ENCODE assay signal across 18 mouse cellular contexts in genomic region chr12:10874589-10875554, GRCm38 (mm10).
A peak's percentile ranks its signal among the peaks of the same experiment; 100 is the strongest.
DNase-seq lines count a peak whose midpoint lies in the region; ATAC-seq lines count a peak whose summit lies in the region.
"Had no signal": no experiment of that assay in that cellular context is flagged by ENCODE, and none has a peak within 500 bp of the region (broad histone marks: within the 10 kb centered on the region; RNA-seq: fewer than 3 reads in every experiment).

No protein-coding gene starts in this region.

- 42% methylated on average over 9 of the region's 9 CpGs for WGBS in hindbrain, embryonic 11.5 days
- WGBS in hindbrain, embryonic 10.5 days, result 47% methylated on average over 9 of the region's 9 CpGs
- 5% methylated on average over 9 of the region's 9 CpGs for WGBS in forebrain, embryonic 15.5 days
- 23% methylated on average over 9 of the region's 9 CpGs for whole genome bisulfite sequencing in midbrain, embryonic 13.5 days
- WGBS in liver, embryonic 11.5 days, result 68% methylated on average over 9 of the region's 9 CpGs

- H3K27ac ChIP-seq in hindbrain, embryonic 11.5 days (ENCODE audit: low read depth, low read length), result no peak overlapping the region
- no peak overlapping the region for H3K27ac ChIP-seq in hindbrain, embryonic 10.5 days
- H3K27ac ChIP-seq in forebrain, embryonic 15.5 days (replicated peaks), result peak overlapping the region; percentile 77
- 0 out of 2 replicates have a peak overlapping the region, but pooled peaks have one; percentile 19 for H3K27ac ChIP-seq in midbrain, embryonic 13.5 days
- H3K27ac ChIP-seq in liver, embryonic 11.5 days (ENCODE audit: low read depth, low read length), result no peak overlapping the region
- H3K27ac ChIP-seq: heart, embryonic 10.5 days; kidney, postnatal 0 days had no signal

- no peak overlapping the region for H3K9ac ChIP-seq in hindbrain, embryonic 11.5 days (ENCODE audit: low read depth, low read length)
- H3K9ac ChIP-seq in forebrain, embryonic 15.5 days (replicated peaks), result no peak overlapping the region
- H3K9ac ChIP-seq in midbrain, embryonic 13.5 days (replicated peaks), result no peak overlapping the region
- H3K9ac ChIP-seq in liver, embryonic 11.5 days (ENCODE audit: low read depth, low read length), result no peak overlapping the region
- H3K9ac ChIP-seq: liver, postnatal 0 days had no signal

- H3K4me3 ChIP-seq in hindbrain, embryonic 11.5 days (ENCODE audit: low read depth, low read length), result no peak overlapping the region
- H3K4me3 ChIP-seq in hindbrain, embryonic 10.5 days, result no peak overlapping the region
- H3K4me3 ChIP-seq in forebrain, embryonic 15.5 days, result no peak overlapping the region
- H3K4me3 ChIP-seq in midbrain, embryonic 13.5 days (replicated peaks), result no peak overlapping the region
- no peak overlapping the region for H3K4me3 ChIP-seq in liver, embryonic 11.5 days (ENCODE audit: low read depth, low read length)
- H3K4me3 ChIP-seq: heart, embryonic 10.5 days had no signal

- H3K9me3 ChIP-seq in hindbrain, embryonic 11.5 days (ENCODE audit: control insufficient read depth, low read length), result no peaks in the 10 kb centered on the region
- no peaks in the 10 kb centered on the region for H3K9me3 ChIP-seq in hindbrain, embryonic 10.5 days
- H3K9me3 ChIP-seq in forebrain, embryonic 15.5 days, result no peaks in the 10 kb centered on the region
- H3K9me3 ChIP-seq in midbrain, embryonic 13.5 days, result no peaks in the 10 kb centered on the region
- H3K9me3 ChIP-seq in liver, embryonic 11.5 days (ENCODE audit: control insufficient read depth, low read length), result no peaks in the 10 kb centered on the region
- H3K9me3 ChIP-seq: heart, embryonic 10.5 days had no signal

- H3K36me3 ChIP-seq in hindbrain, embryonic 11.5 days (ENCODE audit: control insufficient read depth, insufficient read depth, low read length), result no peaks in the 10 kb centered on the region
- no peaks in the 10 kb centered on the region for H3K36me3 ChIP-seq in hindbrain, embryonic 10.5 days
- H3K36me3 ChIP-seq in forebrain, embryonic 15.5 days, result no peaks in the 10 kb centered on the region
- H3K36me3 ChIP-seq in midbrain, embryonic 13.5 days, result no peaks in the 10 kb centered on the region
- H3K36me3 ChIP-seq in liver, embryonic 11.5 days (ENCODE audit: control insufficient read depth, insufficient read depth, low read length), result no peaks in the 10 kb centered on the region
- H3K36me3 ChIP-seq: heart, embryonic 10.5 days had no signal

- no peak overlapping the region for H3K4me2 ChIP-seq in hindbrain, embryonic 11.5 days (replicated peaks; ENCODE audit: low read depth, low read length)
- peak overlapping the region; percentile 24 for H3K4me2 ChIP-seq in forebrain, embryonic 15.5 days (replicated peaks)
- no peak overlapping the region for H3K4me2 ChIP-seq in midbrain, embryonic 13.5 days (replicated peaks)
- H3K4me2 ChIP-seq in liver, embryonic 11.5 days, result no peak overlapping the region

- peak; percentile 78 for ATAC-seq in hindbrain, embryonic 11.5 days (ENCODE audit: low FRiP score)
- peak; percentile 97 for ATAC-seq in forebrain, embryonic 15.5 days (replicated peaks)
- ATAC-seq in midbrain, embryonic 13.5 days, result peak; percentile 87
- ATAC-seq in liver, embryonic 11.5 days (replicated peaks; ENCODE audit: low FRiP score), result no peak
- ATAC-seq: intestine, embryonic 16.5 days; liver, postnatal 0 days; Patski had no signal

- DNase-seq in hindbrain, embryonic 11.5 days (ENCODE audit: low spot score), result peak; percentile 23
- DNase-seq in hindbrain, embryonic 10.5 days (ENCODE audit: low spot score), result no peak
- DNase-seq in ZHBTc4 (ENCODE audit: low read depth, low spot score), result peak; percentile 4
- no peak for DNase-seq in gastrocnemius, postnatal 25 days
- DNase-seq in liver, embryonic 11.5 days (ENCODE audit: low spot score), result no peak
- no peak for DNase-seq in lung, adult 18-20 months
- DNase-seq: cerebellum, adult 2 months; gastrocnemius, postnatal 10 days; heart, postnatal 14 days; liver, postnatal 0 days; lung, postnatal 36 days; right cerebral cortex, postnatal 25 days had no signal

- no peaks in the 10 kb centered on the region for H3K4me1 ChIP-seq in hindbrain, embryonic 11.5 days (replicated peaks; ENCODE audit: control insufficient read depth, insufficient read depth, low read length)
- H3K4me1 ChIP-seq in hindbrain, embryonic 10.5 days (replicated peaks), result peaks cover 9% of the 10 kb centered on the region; the same call in 1 of the 2 replicates
- peaks cover 20% of the 10 kb centered on the region for H3K4me1 ChIP-seq in forebrain, embryonic 15.5 days
- peaks cover 14% of the 10 kb centered on the region for H3K4me1 ChIP-seq in midbrain, embryonic 13.5 days (replicated peaks)
- no peaks in the 10 kb centered on the region for H3K4me1 ChIP-seq in liver, embryonic 11.5 days (replicated peaks; ENCODE audit: control insufficient read depth, insufficient read depth, low read length)
- H3K4me1 ChIP-seq: heart, embryonic 10.5 days had no signal

- peaks cover 4% of the 10 kb centered on the region; the same call in 1 of the 2 replicates for H3K27me3 ChIP-seq in hindbrain, embryonic 11.5 days (ENCODE audit: control insufficient read depth, insufficient read depth, low read length)
- H3K27me3 ChIP-seq in hindbrain, embryonic 10.5 days (ENCODE audit: insufficient read depth, poor library complexity, severe bottlenecking), result peaks cover 41% of the 10 kb centered on the region
- no peaks in the 10 kb centered on the region for H3K27me3 ChIP-seq in forebrain, embryonic 15.5 days
- no peaks in the 10 kb centered on the region for H3K27me3 ChIP-seq in midbrain, embryonic 13.5 days
- no peaks in the 10 kb centered on the region for H3K27me3 ChIP-seq in liver, embryonic 11.5 days (replicated peaks; ENCODE audit: control insufficient read depth, insufficient read depth, low read length)

Comparison
In these comparisons a context has a peak if more than half of its experiments do, and no peak if none do; other contexts are left out.
1. DNase-seq: peak in hindbrain, embryonic 11.5 days (single experiment) and ZHBTc4 (single experiment); none in hindbrain, embryonic 10.5 days (single experiment), gastrocnemius, postnatal 25 days (single experiment), liver, embryonic 11.5 days (single experiment) and lung, adult 18-20 months (0 of 2).
2. H3K27ac ChIP-seq: peak in forebrain, embryonic 15.5 days (single experiment) and midbrain, embryonic 13.5 days (single experiment); none in hindbrain, embryonic 11.5 days (single experiment), hindbrain, embryonic 10.5 days (single experiment) and liver, embryonic 11.5 days (single experiment).